Mouse (Mus musculus) cerebellum, adult 11-12 months (tissue): Measurements from ENCODE around the gene Fign.

Source experiments
- DNase-seq: peaks from one replicate; pipeline ENCODE4 v3.0.0; 2022

Fign gene

GRCm38 (mm10) chr2:64097937-64098617, at the start of gene Fign:
Fign (minus strand) TSS chr2:64098038.
- peak; percentile 19 for DNase-seq

- no peak for DNase-seq
Measured at GRCm38 (mm10) chr2:64133597-64133996, 35.8 kb upstream of the Fign start.

GRCm38 (mm10) chr2:64120495-64120894, 22.7 kb upstream of the Fign start:
- DNase-seq = no peak

GRCm38 (mm10) chr2:64116613-64117012, 18.8 kb upstream of the Fign start:
- no peak for DNase-seq

GRCm38 (mm10) chr2:64111133-64111532, 13.3 kb upstream of the Fign start:
- no peak for DNase-seq

GRCm38 (mm10) chr2:64109860-64110259, 12.0 kb upstream of the Fign start:
- DNase-seq = no peak

GRCm38 (mm10) chr2:64108040-64108439, 10.2 kb upstream of the Fign start:
- no peak for DNase-seq

- DNase-seq = no peak
Measured at GRCm38 (mm10) chr2:64098618-64099320, 931 bp upstream of the Fign start.

- no peak for DNase-seq
Measured at GRCm38 (mm10) chr2:64096721-64097411, 972 bp downstream of the Fign start.

GRCm38 (mm10) chr2:64096176-64096575, 1.7 kb downstream of the Fign start:
- DNase-seq = no peak

- no peak for DNase-seq
Measured at GRCm38 (mm10) chr2:64095561-64095960, 2.3 kb downstream of the Fign start.

GRCm38 (mm10) chr2:64093087-64093486, 4.8 kb downstream of the Fign start:
- no peak for DNase-seq

- no peak for DNase-seq
Measured at GRCm38 (mm10) chr2:64083853-64084427, 13.9 kb downstream of the Fign start.

GRCm38 (mm10) chr2:64079765-64080164, 18.1 kb downstream of the Fign start:
- no peak for DNase-seq

GRCm38 (mm10) chr2:64078551-64078950, 19.3 kb downstream of the Fign start:
- DNase-seq = no peak

GRCm38 (mm10) chr2:64077846-64078245, 20.0 kb downstream of the Fign start:
- no peak for DNase-seq

GRCm38 (mm10) chr2:64075873-64076272, 22.0 kb downstream of the Fign start:
- no peak for DNase-seq

GRCm38 (mm10) chr2:64074602-64075389, 23.0 kb downstream of the Fign start:
- no peak for DNase-seq

- no peak for DNase-seq
Measured at GRCm38 (mm10) chr2:64072158-64072557, 25.7 kb downstream of the Fign start.

- DNase-seq = no peak
Measured at GRCm38 (mm10) chr2:64069950-64070695, 27.7 kb downstream of the Fign start.

GRCm38 (mm10) chr2:64065511-64065910, 32.3 kb downstream of the Fign start:
- no peak for DNase-seq

GRCm38 (mm10) chr2:64059477-64059876, 38.4 kb downstream of the Fign start:
- DNase-seq = no peak
